Mouse (Mus musculus): Measurements from ENCODE around the gene Pacs2. TPM values are rescaled to one million over a fixed set of nuclear protein-coding genes. Genes with fewer than 3 reads are reported as not detected.

Pacs2 gene
- polyA plus RNA-seq, 1 experiment from 2014 or later, result 17.4 TPM

GRCm38 (mm10) chr12:113099470-113100237 lies 85.3 kb downstream of the Pacs2 start:
- peak overlapping the region; percentile 98 for H3K9ac ChIP-seq
- H3K4me1 ChIP-seq, result peaks cover 50% of the 10 kb centered on the region
- ATAC-seq, result no peak
- no peaks in the 10 kb centered on the region for H3K9me3 ChIP-seq (replicated peaks)
- no peaks in the 10 kb centered on the region for H3K27me3 ChIP-seq
- H3K4me3 ChIP-seq, result peak overlapping the region; percentile 99
- 29% methylated on average over 6 of the region's 6 CpGs for WGBS
- peaks cover 7% of the 10 kb centered on the region; the same call in 1 of the 2 replicates for H3K36me3 ChIP-seq (ENCODE audit: poor library complexity, severe bottlenecking)
- peak overlapping the region; percentile 25; the same call in 1 of the 2 replicates for H3K27ac ChIP-seq
- H3K4me2 ChIP-seq, result peak overlapping the region; percentile 93

- Histone ChIP-seq H3K4me3 (no peak overlapping the region), H3K9ac (peak overlapping the region; percentile 48; the same call in 1 of the 2 replicates), H3K9me3 (replicated peaks) (0 out of 2 replicates have a peak, but pooled peaks cover under 1% of the 10 kb centered on the region), H3K27me3 (no peaks in the 10 kb centered on the region), H3K27ac (0 out of 2 replicates have a peak overlapping the region, but pooled peaks have one; percentile 20), H3K36me3 (ENCODE audit: poor library complexity, severe bottlenecking) (peaks cover 15% of the 10 kb centered on the region), H3K4me1 (peaks cover 50% of the 10 kb centered on the region), H3K4me2 (peak overlapping the region; percentile 93)
- no peak for ATAC-seq
- WGBS, result 84% methylated on average over 5 of the region's 5 CpGs
Observed at GRCm38 (mm10) chr12:113100448-113101076, 86.3 kb downstream of the Pacs2 start.

- no peak for ATAC-seq
- Histone ChIP-seq H3K4me1 (peaks cover 50% of the 10 kb centered on the region), H3K9me3 (replicated peaks) (0 out of 2 replicates have a peak, but pooled peaks cover 3% of the 10 kb centered on the region), H3K27ac (no peak overlapping the region), H3K9ac (no peak overlapping the region), H3K4me2 (no peak overlapping the region), H3K27me3 (no peaks in the 10 kb centered on the region), H3K4me3 (no peak overlapping the region), H3K36me3 (ENCODE audit: poor library complexity, severe bottlenecking) (peaks cover 20% of the 10 kb centered on the region)
- 83% methylated on average over 9 of the region's 9 CpGs for WGBS
Observed at GRCm38 (mm10) chr12:113101251-113101960, 87.1 kb downstream of the Pacs2 start.

GRCm38 (mm10) chr12:113102461-113102860 lies 88.2 kb downstream of the Pacs2 start:
- Histone ChIP-seq H3K27ac (no peak overlapping the region), H3K4me3 (no peak overlapping the region), H3K27me3 (no peaks in the 10 kb centered on the region), H3K9me3 (replicated peaks) (0 out of 2 replicates have a peak, but pooled peaks cover 3% of the 10 kb centered on the region), H3K4me1 (peaks cover 43% of the 10 kb centered on the region), H3K36me3 (ENCODE audit: poor library complexity, severe bottlenecking) (peaks cover 20% of the 10 kb centered on the region), H3K4me2 (no peak overlapping the region), H3K9ac (no peak overlapping the region)
- ATAC-seq, result no peak
- WGBS, result 66% methylated on average over 6 of the region's 6 CpGs

GRCm38 (mm10) chr12:113103846-113104451 lies 89.6 kb downstream of the Pacs2 start:
- no peak overlapping the region for H3K4me2 ChIP-seq

GRCm38 (mm10) chr12:113106386-113106785 lies 92.1 kb downstream of the Pacs2 start:
- Histone ChIP-seq H3K27me3 (no peaks in the 10 kb centered on the region), H3K9ac (no peak overlapping the region), H3K4me1 (peaks cover 16% of the 10 kb centered on the region; the same call in 1 of the 2 replicates), H3K4me3 (no peak overlapping the region), H3K4me2 (no peak overlapping the region), H3K27ac (no peak overlapping the region), H3K9me3 (replicated peaks) (0 out of 2 replicates have a peak, but pooled peaks cover 3% of the 10 kb centered on the region), H3K36me3 (ENCODE audit: poor library complexity, severe bottlenecking) (peaks cover 26% of the 10 kb centered on the region)
- ATAC-seq, result no peak
- WGBS, result 95% methylated on average over 6 of the region's 6 CpGs

More at GRCm38 (mm10) chr12:113103846-113104451, 89.6 kb downstream of the Pacs2 start:
- Histone ChIP-seq H3K4me1 (peaks cover 37% of the 10 kb centered on the region), H3K9me3 (replicated peaks) (0 out of 2 replicates have a peak, but pooled peaks cover 3% of the 10 kb centered on the region), H3K9ac (no peak overlapping the region), H3K36me3 (ENCODE audit: poor library complexity, severe bottlenecking) (peaks cover 23% of the 10 kb centered on the region), H3K4me3 (no peak overlapping the region), H3K27me3 (no peaks in the 10 kb centered on the region), H3K27ac (no peak overlapping the region)
- 81% methylated on average over 8 of the region's 8 CpGs for WGBS
- ATAC-seq, result no peak

- ATAC-seq, result no peak
- no peak overlapping the region for H3K9ac ChIP-seq
- H3K27me3 ChIP-seq, result no peaks in the 10 kb centered on the region
- 0 out of 2 replicates have a peak, but pooled peaks cover 3% of the 10 kb centered on the region for H3K9me3 ChIP-seq (replicated peaks)
- H3K4me3 ChIP-seq, result no peak overlapping the region
- H3K27ac ChIP-seq, result no peak overlapping the region
- H3K4me2 ChIP-seq, result no peak overlapping the region
- 83% methylated on average over 4 of the region's 4 CpGs for WGBS
- H3K36me3 ChIP-seq (ENCODE audit: poor library complexity, severe bottlenecking), result peaks cover 35% of the 10 kb centered on the region
- H3K4me1 ChIP-seq, result peaks cover 12% of the 10 kb centered on the region; the same call in 1 of the 2 replicates
Observed at GRCm38 (mm10) chr12:113107431-113108124, 93.3 kb downstream of the Pacs2 start.

GRCm38 (mm10) chr12:113108528-113109283 lies 94.4 kb downstream of the Pacs2 start:
- H3K4me1 ChIP-seq, result peaks cover 7% of the 10 kb centered on the region; the same call in 1 of the 2 replicates

GRCm38 (mm10) chr12:113109801-113110200 lies 95.5 kb downstream of the Pacs2 start:
- Histone ChIP-seq H3K27me3 (no peaks in the 10 kb centered on the region), H3K4me1 (0 out of 2 replicates have a peak, but pooled peaks cover 2% of the 10 kb centered on the region), H3K4me2 (no peak overlapping the region), H3K9ac (no peak overlapping the region), H3K27ac (peak overlapping the region; percentile 19; the same call in 1 of the 2 replicates), H3K4me3 (no peak overlapping the region), H3K36me3 (ENCODE audit: poor library complexity, severe bottlenecking) (peaks cover 47% of the 10 kb centered on the region), H3K9me3 (replicated peaks) (0 out of 2 replicates have a peak, but pooled peaks cover 3% of the 10 kb centered on the region)
- no peak for ATAC-seq
- WGBS, result 85% methylated on average over 10 of the region's 10 CpGs

More at GRCm38 (mm10) chr12:113108528-113109283, 94.4 kb downstream of the Pacs2 start:
- H3K4me3 ChIP-seq, result no peak overlapping the region
- WGBS, result 88% methylated on average over 17 of the region's 17 CpGs
- H3K4me2 ChIP-seq, result no peak overlapping the region
- no peak for ATAC-seq
- H3K27me3 ChIP-seq, result no peaks in the 10 kb centered on the region
- no peak overlapping the region for H3K9ac ChIP-seq
- 0 out of 2 replicates have a peak, but pooled peaks cover 3% of the 10 kb centered on the region for H3K9me3 ChIP-seq (replicated peaks)
- H3K27ac ChIP-seq, result no peak overlapping the region; the same call in 1 of the 2 replicates
- H3K36me3 ChIP-seq (ENCODE audit: poor library complexity, severe bottlenecking), result peaks cover 40% of the 10 kb centered on the region

- Histone ChIP-seq H3K36me3 (ENCODE audit: poor library complexity, severe bottlenecking) (peaks cover 71% of the 10 kb centered on the region), H3K4me1 (0 out of 2 replicates have a peak, but pooled peaks cover 2% of the 10 kb centered on the region), H3K27ac (no peak overlapping the region), H3K4me2 (no peak overlapping the region), H3K4me3 (no peak overlapping the region), H3K9me3 (replicated peaks) (no peaks in the 10 kb centered on the region), H3K27me3 (no peaks in the 10 kb centered on the region), H3K9ac (no peak overlapping the region)
- ATAC-seq, result no peak
- WGBS, result 93% methylated on average over 4 of the region's 4 CpGs
Observed at GRCm38 (mm10) chr12:113114141-113114540, 99.8 kb downstream of the Pacs2 start.
